Mouse (Mus musculus): ENCODE results near the gene Olfr15. TPM values are rescaled to one million over a fixed set of nuclear protein-coding genes. Genes with fewer than 3 reads are reported as not detected.
"Not testable (repeated sequence)": the region's sequence is repeated elsewhere in the genome, so short reads cannot be mapped to it uniquely, and the experiment has no call there.

Olfr15 gene
- not detected in 2 replicates for polyA plus RNA-seq (2015; fragmentation: Nextera tagmentation; extraction: Ambion mirVana)

DNA sequence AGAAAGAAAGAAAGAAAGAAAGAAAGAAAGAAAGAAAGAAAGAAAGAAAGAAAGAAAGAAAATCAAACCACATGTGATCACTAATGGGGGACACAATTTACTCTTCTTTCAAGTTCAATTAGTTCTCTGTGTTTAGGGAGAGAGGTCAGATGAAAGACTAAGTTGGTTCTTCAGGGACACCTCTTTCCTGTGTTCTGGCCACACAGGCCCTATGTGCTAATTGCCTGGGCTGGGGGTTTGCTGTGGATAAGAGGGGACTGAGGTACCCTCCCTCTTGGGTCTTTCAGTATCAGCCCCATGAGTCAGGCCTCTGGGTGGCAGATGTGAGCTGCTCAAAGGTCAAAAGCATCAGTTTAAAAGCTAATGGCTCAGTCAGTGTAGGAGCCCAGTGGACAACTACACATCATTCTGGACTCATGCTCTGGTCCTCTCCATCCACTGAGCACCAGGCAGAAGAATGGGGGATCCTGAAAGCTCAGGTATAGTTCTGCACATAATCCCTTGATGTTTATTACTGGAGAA, at the start of gene Olfr15:
TSS of gene Olfr15 (plus strand) at position 291 of the 522 bp plus-strand sequence.
- ATAC-seq = no peak
- Histone ChIP-seq H3K27me3 (replicated peaks; ENCODE audit: control insufficient read depth, insufficient read depth, low read length) (no peaks in the 10 kb centered on the region), H3K9me3 (ENCODE audit: control insufficient read depth, low read length) (no peaks in the 10 kb centered on the region), H3K4me2 (ENCODE audit: low read length) (no peak within 1 kb of the TSS), H3K36me3 (ENCODE audit: control insufficient read depth, insufficient read depth, low read length) (no peaks in the 10 kb centered on the region), H3K27ac (ENCODE audit: low read depth, low read length) (no peak within 1 kb of the TSS), H3K4me3 (ENCODE audit: low read length) (no peak within 1 kb of the TSS), H3K4me1 (ENCODE audit: control insufficient read depth, insufficient read depth, low read depth, low read length) (no peaks in the 10 kb centered on the region), H3K9ac (ENCODE audit: low read depth, low read length) (no peak within 1 kb of the TSS)

GRCm38 (mm10) chr16:3781237-3781636, 49.4 kb upstream of the Olfr15 start:
- Histone ChIP-seq H3K9ac (ENCODE audit: low read depth, low read length) (no peak overlapping the region), H3K4me2 (ENCODE audit: low read length) (no peak overlapping the region), H3K27ac (ENCODE audit: low read depth, low read length) (no peak overlapping the region), H3K36me3 (ENCODE audit: control insufficient read depth, insufficient read depth, low read length) (no peaks in the 10 kb centered on the region), H3K4me3 (ENCODE audit: low read length) (no peak overlapping the region), H3K9me3 (ENCODE audit: control insufficient read depth, low read length) (no peaks in the 10 kb centered on the region), H3K27me3 (replicated peaks; ENCODE audit: control insufficient read depth, insufficient read depth, low read length) (no peaks in the 10 kb centered on the region), H3K4me1 (ENCODE audit: control insufficient read depth, insufficient read depth, low read depth, low read length) (no peaks in the 10 kb centered on the region)
- no peak for ATAC-seq

- ATAC-seq = no peak
- no peaks in the 10 kb centered on the region for H3K36me3 ChIP-seq (ENCODE audit: control insufficient read depth, insufficient read depth, low read length)
- no peak overlapping the region for H3K9ac ChIP-seq (ENCODE audit: low read depth, low read length)
- H3K4me2 ChIP-seq (ENCODE audit: low read length) = no peak overlapping the region
- no peaks in the 10 kb centered on the region for H3K27me3 ChIP-seq (replicated peaks; ENCODE audit: control insufficient read depth, insufficient read depth, low read length)
- no peaks in the 10 kb centered on the region for H3K9me3 ChIP-seq (ENCODE audit: control insufficient read depth, low read length)
- no peak overlapping the region for H3K27ac ChIP-seq (ENCODE audit: low read depth, low read length)
- no peak overlapping the region for H3K4me3 ChIP-seq (ENCODE audit: low read length)
- H3K4me1 ChIP-seq (ENCODE audit: control insufficient read depth, insufficient read depth, low read depth, low read length) = no peaks in the 10 kb centered on the region
Observed at GRCm38 (mm10) chr16:3788394-3788793, 42.3 kb upstream of the Olfr15 start.

DNA sequence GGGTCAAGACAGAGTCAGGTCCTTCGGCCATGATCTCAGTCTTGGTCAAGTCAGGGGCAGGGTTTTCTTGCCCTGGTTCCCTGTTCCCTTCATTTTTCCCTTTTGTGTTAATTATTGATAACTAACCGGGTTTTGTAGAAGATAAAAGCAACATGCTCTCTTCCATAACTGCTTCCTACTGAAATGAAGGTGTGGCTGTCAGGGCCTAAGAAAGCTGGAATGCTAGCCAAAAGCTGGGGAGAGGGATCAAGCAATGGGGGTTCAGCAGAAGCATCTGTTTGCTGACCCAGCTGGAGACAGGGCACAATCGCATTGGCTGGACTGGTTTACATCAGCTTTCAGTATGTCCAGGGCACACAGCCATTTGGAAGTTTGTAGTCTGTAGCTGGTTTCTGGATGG, 22.5 kb upstream of the Olfr15 start:
- H3K27ac ChIP-seq (ENCODE audit: low read depth, low read length) = no peak overlapping the region
- no peak overlapping the region for H3K4me2 ChIP-seq (ENCODE audit: low read length)
- 85% methylated on average over 3 of the region's 3 CpGs for WGBS
- H3K4me3 ChIP-seq (ENCODE audit: low read length) = no peak overlapping the region
- H3K9me3 ChIP-seq (ENCODE audit: control insufficient read depth, low read length) = no peaks in the 10 kb centered on the region; the same call in 1 of the 2 replicates
- no peaks in the 10 kb centered on the region for H3K36me3 ChIP-seq (ENCODE audit: control insufficient read depth, insufficient read depth, low read length)
- H3K27me3 ChIP-seq (replicated peaks; ENCODE audit: control insufficient read depth, insufficient read depth, low read length) = no peaks in the 10 kb centered on the region
- no peaks in the 10 kb centered on the region for H3K4me1 ChIP-seq (ENCODE audit: control insufficient read depth, insufficient read depth, low read depth, low read length)
- H3K9ac ChIP-seq (ENCODE audit: low read depth, low read length) = no peak overlapping the region
- no peak for ATAC-seq

GRCm38 (mm10) chr16:3814667-3815066, 16.0 kb upstream of the Olfr15 start:
- not testable (repeated sequence) for ATAC-seq

GRCm38 (mm10) chr16:3820202-3820601, 10.5 kb upstream of the Olfr15 start:
- ATAC-seq = no peak
- H3K9ac ChIP-seq (ENCODE audit: low read depth, low read length) = no peak overlapping the region
- no peaks in the 10 kb centered on the region for H3K4me1 ChIP-seq (ENCODE audit: control insufficient read depth, insufficient read depth, low read depth, low read length)
- H3K27ac ChIP-seq (ENCODE audit: low read depth, low read length) = no peak overlapping the region
- H3K9me3 ChIP-seq (ENCODE audit: control insufficient read depth, low read length) = no peaks in the 10 kb centered on the region
- H3K27me3 ChIP-seq (replicated peaks; ENCODE audit: control insufficient read depth, insufficient read depth, low read length) = no peaks in the 10 kb centered on the region
- H3K4me2 ChIP-seq (ENCODE audit: low read length) = no peak overlapping the region
- WGBS = 91% methylated on average over 2 of the region's 2 CpGs
- no peak overlapping the region for H3K4me3 ChIP-seq (ENCODE audit: low read length)
- H3K36me3 ChIP-seq (ENCODE audit: control insufficient read depth, insufficient read depth, low read length) = no peaks in the 10 kb centered on the region

More at GRCm38 (mm10) chr16:3814667-3815066, 16.0 kb upstream of the Olfr15 start:
- not testable (repeated sequence) for H3K36me3 ChIP-seq (ENCODE audit: control insufficient read depth, insufficient read depth, low read length); H3K4me3 ChIP-seq (ENCODE audit: low read length); H3K4me1 ChIP-seq (ENCODE audit: control insufficient read depth, insufficient read depth, low read depth, low read length); H3K27ac ChIP-seq (ENCODE audit: low read depth, low read length); H3K27me3 ChIP-seq (replicated peaks; ENCODE audit: control insufficient read depth, insufficient read depth, low read length); H3K9me3 ChIP-seq (ENCODE audit: control insufficient read depth, low read length); H3K4me2 ChIP-seq (ENCODE audit: low read length); H3K9ac ChIP-seq (ENCODE audit: low read depth, low read length)
- WGBS = 85% methylated on average over 6 of the region's 6 CpGs

GRCm38 (mm10) chr16:3828021-3828420, 2.7 kb upstream of the Olfr15 start:
- no peak overlapping the region for H3K4me3 ChIP-seq (ENCODE audit: low read length)
- H3K27ac ChIP-seq (ENCODE audit: low read depth, low read length) = no peak overlapping the region
- no peaks in the 10 kb centered on the region for H3K36me3 ChIP-seq (ENCODE audit: control insufficient read depth, insufficient read depth, low read length)
- H3K4me2 ChIP-seq (ENCODE audit: low read length) = no peak overlapping the region
- WGBS = 58% methylated on average over 3 of the region's 3 CpGs
- no peaks in the 10 kb centered on the region for H3K27me3 ChIP-seq (replicated peaks; ENCODE audit: control insufficient read depth, insufficient read depth, low read length)
- no peak overlapping the region for H3K9ac ChIP-seq (ENCODE audit: low read depth, low read length)
- no peak for ATAC-seq
- H3K9me3 ChIP-seq (ENCODE audit: control insufficient read depth, low read length) = no peaks in the 10 kb centered on the region
- H3K4me1 ChIP-seq (ENCODE audit: control insufficient read depth, insufficient read depth, low read depth, low read length) = no peaks in the 10 kb centered on the region

DNA sequence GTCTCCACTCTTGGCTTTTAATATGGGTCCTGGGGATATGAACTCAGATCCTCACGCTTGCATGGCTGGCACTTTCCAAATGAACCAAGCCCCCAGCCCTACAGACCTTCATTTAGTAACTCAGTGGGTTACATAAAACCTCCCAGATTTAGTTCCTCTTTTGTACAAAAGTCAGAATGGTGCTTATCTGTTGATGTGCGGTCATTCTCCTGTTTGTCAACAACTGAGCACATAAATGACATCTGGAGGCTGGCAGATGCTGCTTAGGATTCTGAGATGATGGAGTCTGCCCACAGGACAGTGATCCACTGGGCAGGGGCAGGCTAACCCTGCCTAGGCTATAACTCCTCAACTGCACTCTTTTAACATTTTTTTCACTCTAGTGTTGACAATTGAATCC, 951 bp upstream of the Olfr15 start:
- no peak for ATAC-seq
- Histone ChIP-seq H3K27me3 (replicated peaks; ENCODE audit: control insufficient read depth, insufficient read depth, low read length) (no peaks in the 10 kb centered on the region), H3K9me3 (ENCODE audit: control insufficient read depth, low read length) (no peaks in the 10 kb centered on the region), H3K27ac (ENCODE audit: low read depth, low read length) (no peak overlapping the region), H3K4me1 (ENCODE audit: control insufficient read depth, insufficient read depth, low read depth, low read length) (no peaks in the 10 kb centered on the region), H3K9ac (ENCODE audit: low read depth, low read length) (no peak overlapping the region), H3K36me3 (ENCODE audit: control insufficient read depth, insufficient read depth, low read length) (no peaks in the 10 kb centered on the region), H3K4me2 (ENCODE audit: low read length) (no peak overlapping the region), H3K4me3 (ENCODE audit: low read length) (no peak overlapping the region)
- 90% methylated on average over 2 of the region's 2 CpGs for WGBS

GRCm38 (mm10) chr16:3835461-3835860, 4.8 kb downstream of the Olfr15 start:
- no peak for ATAC-seq
- Histone ChIP-seq H3K27ac (ENCODE audit: low read depth, low read length) (no peak overlapping the region), H3K4me3 (ENCODE audit: low read length) (no peak overlapping the region), H3K4me2 (ENCODE audit: low read length) (no peak overlapping the region), H3K9ac (ENCODE audit: low read depth, low read length) (no peak overlapping the region), H3K27me3 (replicated peaks; ENCODE audit: control insufficient read depth, insufficient read depth, low read length) (no peaks in the 10 kb centered on the region), H3K4me1 (ENCODE audit: control insufficient read depth, insufficient read depth, low read depth, low read length) (no peaks in the 10 kb centered on the region), H3K36me3 (ENCODE audit: control insufficient read depth, insufficient read depth, low read length) (no peaks in the 10 kb centered on the region), H3K9me3 (ENCODE audit: control insufficient read depth, low read length) (no peaks in the 10 kb centered on the region)
- 87% methylated on average over 2 of the region's 2 CpGs for WGBS
